Mouse (Mus musculus): ENCODE results near the gene Ssh2.

GRCm38 (mm10) chr11:77501971-77502370 is 285.9 kb downstream of the Ssh2 start:
- TF ChIP-seq CTCF (conservative IDR thresholded peaks at IDR 0.05; ENCODE audit: low read length) (no peak; the same call in 1 of the 2 replicates), NANOG (IDR thresholded peaks at IDR 0.05; ENCODE audit: borderline replicate concordance, low read length) (no peak)
